8 mouse cellular contexts compared by ENCODE assay signal in genomic region chr3:145293207-145293606, GRCm38 (mm10). TPM values are rescaled to one million over a fixed set of nuclear protein-coding genes. Genes with fewer than 3 reads are reported as not detected.
DNase-seq lines count a peak whose midpoint lies in the region; ATAC-seq lines count a peak whose summit lies in the region.

No protein-coding gene starts in this region.

- peak; percentile 5 for DNase-seq in adrenal gland, postnatal 10 days
- no peak for DNase-seq in adrenal gland, adult 8-10 months
- DNase-seq in ES-CJ7 (ENCODE audit: low read depth, low spot score), result peak; percentile 3
- peak; percentile 50 for DNase-seq in limb, embryonic 10.5 days (ENCODE audit: low spot score)
- no peak for DNase-seq in layer of hippocampus, postnatal 10 days (ENCODE audit: low spot score in 2 of 2)
- no peak for DNase-seq in urinary bladder, postnatal 10 days (ENCODE audit: low spot score)

- peaks cover 12% of the 10 kb centered on the region; the same call in 1 of the 2 replicates for H3K27me3 ChIP-seq in limb, embryonic 10.5 days (ENCODE audit: low read depth, poor library complexity, severe bottlenecking)
- no peaks in the 10 kb centered on the region; the same call in 1 of the 2 replicates for H3K27me3 ChIP-seq in midbrain, embryonic 15.5 days (replicated peaks)

- H3K4me1 ChIP-seq in limb, embryonic 10.5 days, result peaks cover 25% of the 10 kb centered on the region
- H3K4me1 ChIP-seq in midbrain, embryonic 15.5 days, result peaks cover 17% of the 10 kb centered on the region

- 4% methylated on average over 9 of the region's 9 CpGs for WGBS in limb, embryonic 10.5 days
- WGBS in midbrain, embryonic 15.5 days, result 3% methylated on average over 9 of the region's 9 CpGs

- no peaks in the 10 kb centered on the region for H3K36me3 ChIP-seq in limb, embryonic 10.5 days
- no peaks in the 10 kb centered on the region for H3K36me3 ChIP-seq in midbrain, embryonic 15.5 days (replicated peaks)

- peak; percentile 38; the same call in 1 of the 2 replicates for ATAC-seq in granulocyte monocyte progenitor cell, adult 5-6 weeks (replicated peaks; ENCODE audit: poor library complexity, severe bottlenecking)
- peak; percentile 68 for ATAC-seq in midbrain, embryonic 15.5 days (replicated peaks)

- peak overlapping the region; percentile 88 for H3K4me2 ChIP-seq in midbrain, embryonic 15.5 days

- peak overlapping the region; percentile 35 for H3K9ac ChIP-seq in midbrain, embryonic 15.5 days

- H3K9me3 ChIP-seq in limb, embryonic 10.5 days (replicated peaks), result no peaks in the 10 kb centered on the region
- H3K9me3 ChIP-seq in midbrain, embryonic 15.5 days, result no peaks in the 10 kb centered on the region

- peak overlapping the region; percentile 57 for H3K4me3 ChIP-seq in limb, embryonic 10.5 days
- peak overlapping the region; percentile 37 for H3K4me3 ChIP-seq in midbrain, embryonic 15.5 days

- H3K27ac ChIP-seq in limb, embryonic 10.5 days, result peak overlapping the region; percentile 76
- H3K27ac ChIP-seq in midbrain, embryonic 15.5 days, result no peak overlapping the region

RNA-seq across cellular contexts. Expression of gene Col24a1, which starts 0.9 kb away (rescaled TPM):
- total RNA-seq in adrenal gland, postnatal 10 days (2021), result 1 to 10 TPM in 1 of 2 experiments, under 1 TPM in 1; 0.36 to 2.1 TPM
- not detected for total RNA-seq in adrenal gland, adult 8-10 months (2022)
- not detected in 2 replicates for total RNA-seq in granulocyte monocyte progenitor cell, adult 5-6 weeks (2014; fragmentation: Nextera tagmentation)
- not detected in 2 replicates for total RNA-seq in granulocyte monocyte progenitor cell, adult 5-6 weeks (2017)
- polyA plus RNA-seq in limb, embryonic 10.5 days (2016; fragmentation: Nextera tagmentation; extraction: Ambion mirVana), result 0.73 and 1.0 TPM in 2 replicates
- polyA plus RNA-seq in midbrain, embryonic 15.5 days (2015; fragmentation: Nextera tagmentation; extraction: Ambion mirVana), result 0.40 and 0.65 TPM in 2 replicates
- total RNA-seq in layer of hippocampus, postnatal 10 days (2021), result 1 to 10 TPM in 1 of 2 experiments, under 1 TPM in 1; 0.69 to 1.6 TPM

Comparison
In these comparisons a context has a peak if more than half of its experiments do, and no peak if none do; other contexts are left out.
1. DNase-seq: peak in adrenal gland, postnatal 10 days (single experiment), ES-CJ7 (single experiment) and limb, embryonic 10.5 days (single experiment); none in adrenal gland, adult 8-10 months (single experiment), layer of hippocampus, postnatal 10 days (0 of 2) and urinary bladder, postnatal 10 days (single experiment).